Mouse (Mus musculus): Measurements from ENCODE around the gene Snupn. TPM values are rescaled to one million over a fixed set of nuclear protein-coding genes. Genes with fewer than 3 reads are reported as not detected.
"Not testable (repeated sequence)": the region's sequence is repeated elsewhere in the genome, so short reads cannot be mapped to it uniquely, and the experiment has no call there.

Snupn gene
- polyA plus RNA-seq, 1 experiment from 2014 or later = 27.8 TPM

GRCm38 (mm10) chr9:56938374-56938773 is 12.3 kb upstream of the Snupn start:
- no peaks in the 10 kb centered on the region for H3K36me3 ChIP-seq (ENCODE audit: control insufficient read depth, insufficient read depth, low read length)
- H3K27me3 ChIP-seq (ENCODE audit: control insufficient read depth, insufficient read depth, low read length) = no peaks in the 10 kb centered on the region
- peaks cover 3% of the 10 kb centered on the region; the same call in 1 of the 2 replicates for H3K4me1 ChIP-seq (replicated peaks; ENCODE audit: control insufficient read depth, insufficient read depth, low read length)
- 6% methylated on average over 7 of the region's 7 CpGs for WGBS
- DNase-seq (ENCODE audit: low spot score) (peak; percentile 41), ATAC-seq (replicated peaks; ENCODE audit: low FRiP score) (no peak)
- peak overlapping the region; percentile 78 for H3K4me2 ChIP-seq (ENCODE audit: low read depth, low read length, severe bottlenecking)
- H3K27ac ChIP-seq (ENCODE audit: low read depth, low read length) = no peak overlapping the region
- no peaks in the 10 kb centered on the region for H3K9me3 ChIP-seq (ENCODE audit: control insufficient read depth, low read length)
- peak overlapping the region; percentile 68 for H3K9ac ChIP-seq (ENCODE audit: low read length)
- peak overlapping the region; percentile 46 for H3K4me3 ChIP-seq (ENCODE audit: low read depth, low read length)

- H3K27ac ChIP-seq (ENCODE audit: low read depth, low read length); H3K4me3 ChIP-seq (ENCODE audit: low read depth, low read length); H3K4me2 ChIP-seq (ENCODE audit: low read depth, low read length, severe bottlenecking); H3K9ac ChIP-seq (ENCODE audit: low read length); H3K36me3 ChIP-seq (ENCODE audit: control insufficient read depth, insufficient read depth, low read length); ATAC-seq (replicated peaks; ENCODE audit: low FRiP score); DNase-seq (ENCODE audit: low spot score); H3K4me1 ChIP-seq (replicated peaks; ENCODE audit: control insufficient read depth, insufficient read depth, low read length); H3K27me3 ChIP-seq (ENCODE audit: control insufficient read depth, insufficient read depth, low read length); H3K9me3 ChIP-seq (ENCODE audit: control insufficient read depth, low read length): not testable (repeated sequence)
- WGBS = 19% methylated on average over 3 of the region's 3 CpGs
Measured at GRCm38 (mm10) chr9:56947481-56947880, 3.2 kb upstream of the Snupn start.

GRCm38 (mm10) chr9:56948699-56949098 is 2.0 kb upstream of the Snupn start:
- not testable (repeated sequence) for H3K9me3 ChIP-seq (ENCODE audit: control insufficient read depth, low read length); H3K27me3 ChIP-seq (ENCODE audit: control insufficient read depth, insufficient read depth, low read length); H3K27ac ChIP-seq (ENCODE audit: low read depth, low read length); ATAC-seq (replicated peaks; ENCODE audit: low FRiP score); H3K4me1 ChIP-seq (replicated peaks; ENCODE audit: control insufficient read depth, insufficient read depth, low read length); H3K4me3 ChIP-seq (ENCODE audit: low read depth, low read length); DNase-seq (ENCODE audit: low spot score); H3K4me2 ChIP-seq (ENCODE audit: low read depth, low read length, severe bottlenecking); H3K36me3 ChIP-seq (ENCODE audit: control insufficient read depth, insufficient read depth, low read length); H3K9ac ChIP-seq (ENCODE audit: low read length)
- WGBS = 85% methylated on average over 5 of the region's 5 CpGs

GRCm38 (mm10) chr9:56949767-56950166 is 911 bp upstream of the Snupn start:
- 38% methylated on average over 13 of the region's 13 CpGs for WGBS
- Histone ChIP-seq H3K36me3 (ENCODE audit: control insufficient read depth, insufficient read depth, low read length) (no peaks in the 10 kb centered on the region), H3K4me1 (replicated peaks; ENCODE audit: control insufficient read depth, insufficient read depth, low read length) (peaks cover 7% of the 10 kb centered on the region; the same call in 1 of the 2 replicates), H3K4me3 (ENCODE audit: low read depth, low read length) (peak overlapping the region; percentile 9), H3K27ac (ENCODE audit: low read depth, low read length) (no peak overlapping the region), H3K4me2 (ENCODE audit: low read depth, low read length, severe bottlenecking) (peak overlapping the region; percentile 33), H3K9ac (ENCODE audit: low read length) (peak overlapping the region; percentile 37), H3K27me3 (ENCODE audit: control insufficient read depth, insufficient read depth, low read length) (no peaks in the 10 kb centered on the region), H3K9me3 (ENCODE audit: control insufficient read depth, low read length) (no peaks in the 10 kb centered on the region)
- ATAC-seq (replicated peaks; ENCODE audit: low FRiP score) = no peak
- DNase-seq (ENCODE audit: low spot score) = peak; percentile 53

- no peak overlapping the region for H3K9ac ChIP-seq (ENCODE audit: low read length)
- ATAC-seq (replicated peaks; ENCODE audit: low FRiP score) (no peak), DNase-seq (ENCODE audit: low spot score) (no peak)
- H3K9me3 ChIP-seq (ENCODE audit: control insufficient read depth, low read length) = no peaks in the 10 kb centered on the region
- no peak overlapping the region for H3K27ac ChIP-seq (ENCODE audit: low read depth, low read length)
- H3K4me2 ChIP-seq (ENCODE audit: low read depth, low read length, severe bottlenecking) = no peak overlapping the region
- peaks cover 7% of the 10 kb centered on the region; the same call in 1 of the 2 replicates for H3K4me1 ChIP-seq (replicated peaks; ENCODE audit: control insufficient read depth, insufficient read depth, low read length)
- 93% methylated on average over 1 of the region's 1 CpGs for WGBS
- no peaks in the 10 kb centered on the region for H3K27me3 ChIP-seq (ENCODE audit: control insufficient read depth, insufficient read depth, low read length)
- H3K36me3 ChIP-seq (ENCODE audit: control insufficient read depth, insufficient read depth, low read length) = no peaks in the 10 kb centered on the region
- H3K4me3 ChIP-seq (ENCODE audit: low read depth, low read length) = no peak overlapping the region
Measured at GRCm38 (mm10) chr9:56953562-56953961, 2.9 kb downstream of the Snupn start.

GRCm38 (mm10) chr9:56956966-56957675 is 6.4 kb downstream of the Snupn start:
- H3K27me3 ChIP-seq (ENCODE audit: control insufficient read depth, insufficient read depth, low read length) = no peaks in the 10 kb centered on the region
- ATAC-seq (replicated peaks; ENCODE audit: low FRiP score) (no peak), DNase-seq (ENCODE audit: low spot score) (no peak)
- no peak overlapping the region for H3K4me3 ChIP-seq (ENCODE audit: low read depth, low read length)
- H3K9me3 ChIP-seq (ENCODE audit: control insufficient read depth, low read length) = no peaks in the 10 kb centered on the region
- H3K4me2 ChIP-seq (ENCODE audit: low read depth, low read length, severe bottlenecking) = no peak overlapping the region
- H3K27ac ChIP-seq (ENCODE audit: low read depth, low read length) = no peak overlapping the region
- WGBS = 88% methylated on average over 7 of the region's 7 CpGs
- H3K36me3 ChIP-seq (ENCODE audit: control insufficient read depth, insufficient read depth, low read length) = no peaks in the 10 kb centered on the region
- H3K9ac ChIP-seq (ENCODE audit: low read length) = no peak overlapping the region
- no peaks in the 10 kb centered on the region for H3K4me1 ChIP-seq (replicated peaks; ENCODE audit: control insufficient read depth, insufficient read depth, low read length)

- 98% methylated on average over 2 of the region's 2 CpGs for WGBS
- no peak overlapping the region for H3K4me2 ChIP-seq (ENCODE audit: low read depth, low read length, severe bottlenecking)
Measured at GRCm38 (mm10) chr9:56958689-56959088, 8.0 kb downstream of the Snupn start.

GRCm38 (mm10) chr9:56961591-56961990 is 10.9 kb downstream of the Snupn start:
- no peak overlapping the region for H3K4me2 ChIP-seq (ENCODE audit: low read depth, low read length, severe bottlenecking)
- WGBS = 95% methylated on average over 3 of the region's 3 CpGs
- H3K4me3 ChIP-seq (ENCODE audit: low read depth, low read length) = no peak overlapping the region
- no peaks in the 10 kb centered on the region for H3K9me3 ChIP-seq (ENCODE audit: control insufficient read depth, low read length)
- H3K27me3 ChIP-seq (ENCODE audit: control insufficient read depth, insufficient read depth, low read length) = no peaks in the 10 kb centered on the region
- no peak overlapping the region for H3K27ac ChIP-seq (ENCODE audit: low read depth, low read length)
- no peaks in the 10 kb centered on the region for H3K36me3 ChIP-seq (ENCODE audit: control insufficient read depth, insufficient read depth, low read length)
- H3K9ac ChIP-seq (ENCODE audit: low read length) = no peak overlapping the region
- no peak for ATAC-seq (replicated peaks; ENCODE audit: low FRiP score)
- no peaks in the 10 kb centered on the region for H3K4me1 ChIP-seq (replicated peaks; ENCODE audit: control insufficient read depth, insufficient read depth, low read length)
- DNase-seq (ENCODE audit: low spot score) = no peak

More at GRCm38 (mm10) chr9:56958689-56959088, 8.0 kb downstream of the Snupn start:
- Histone ChIP-seq H3K27me3 (ENCODE audit: control insufficient read depth, insufficient read depth, low read length) (no peaks in the 10 kb centered on the region), H3K4me1 (replicated peaks; ENCODE audit: control insufficient read depth, insufficient read depth, low read length) (no peaks in the 10 kb centered on the region), H3K4me3 (ENCODE audit: low read depth, low read length) (no peak overlapping the region), H3K9me3 (ENCODE audit: control insufficient read depth, low read length) (no peaks in the 10 kb centered on the region), H3K27ac (ENCODE audit: low read depth, low read length) (no peak overlapping the region), H3K36me3 (ENCODE audit: control insufficient read depth, insufficient read depth, low read length) (no peaks in the 10 kb centered on the region), H3K9ac (ENCODE audit: low read length) (no peak overlapping the region)
- ATAC-seq (replicated peaks; ENCODE audit: low FRiP score) (no peak), DNase-seq (ENCODE audit: low spot score) (no peak)

- Histone ChIP-seq H3K4me3 (ENCODE audit: low read depth, low read length) (no peak overlapping the region), H3K27ac (ENCODE audit: low read depth, low read length) (no peak overlapping the region), H3K36me3 (ENCODE audit: control insufficient read depth, insufficient read depth, low read length) (no peaks in the 10 kb centered on the region), H3K4me1 (replicated peaks; ENCODE audit: control insufficient read depth, insufficient read depth, low read length) (no peaks in the 10 kb centered on the region), H3K9ac (ENCODE audit: low read length) (no peak overlapping the region), H3K9me3 (ENCODE audit: control insufficient read depth, low read length) (no peaks in the 10 kb centered on the region), H3K27me3 (ENCODE audit: control insufficient read depth, insufficient read depth, low read length) (no peaks in the 10 kb centered on the region), H3K4me2 (ENCODE audit: low read depth, low read length, severe bottlenecking) (no peak overlapping the region)
- DNase-seq (ENCODE audit: low spot score) (no peak), ATAC-seq (replicated peaks; ENCODE audit: low FRiP score) (no peak)
- 80% methylated on average over 2 of the region's 2 CpGs for WGBS
Measured at GRCm38 (mm10) chr9:56970158-56970557, 19.5 kb downstream of the Snupn start.
